Mouse (Mus musculus) spleen, adult 12 weeks (tissue): Measurements from ENCODE around the gene Oaf.

Experiments
- DNase-seq: peaks from one replicate; pipeline ENCODE4 v3.0.0; 2022; ENCODE audit warnings: low spot score

The Oaf gene

GRCm38 (mm10) chr9:43239712-43240593 is at the start of gene Oaf:
Gene Oaf, minus strand, starts transcription at chr9:43239911.
- DNase-seq = peak; percentile 54

GRCm38 (mm10) chr9:43286870-43287269 is 47.2 kb upstream of the Oaf start:
- DNase-seq = peak; percentile 15

- DNase-seq = no peak
Measured at GRCm38 (mm10) chr9:43285281-43285680, 45.6 kb upstream of the Oaf start.

- peak; percentile 64 for DNase-seq
Measured at GRCm38 (mm10) chr9:43284284-43284683, 44.6 kb upstream of the Oaf start.

GRCm38 (mm10) chr9:43273735-43274134 is 34.0 kb upstream of the Oaf start:
- DNase-seq = no peak

- no peak for DNase-seq
Measured at GRCm38 (mm10) chr9:43271761-43272518, 32.2 kb upstream of the Oaf start.

- no peak for DNase-seq
Measured at GRCm38 (mm10) chr9:43270723-43271252, 31.1 kb upstream of the Oaf start.

- DNase-seq = no peak
Measured at GRCm38 (mm10) chr9:43269166-43269565, 29.5 kb upstream of the Oaf start.

- peak; percentile 37 for DNase-seq
Measured at GRCm38 (mm10) chr9:43267357-43267756, 27.6 kb upstream of the Oaf start.

GRCm38 (mm10) chr9:43265194-43265593 is 25.5 kb upstream of the Oaf start:
- no peak for DNase-seq

GRCm38 (mm10) chr9:43263946-43264451 is 24.3 kb upstream of the Oaf start:
- DNase-seq = no peak

GRCm38 (mm10) chr9:43262811-43263550 is 23.3 kb upstream of the Oaf start:
- DNase-seq = no peak

- no peak for DNase-seq
Measured at GRCm38 (mm10) chr9:43262390-43262789, 22.7 kb upstream of the Oaf start.

GRCm38 (mm10) chr9:43261941-43262340 is 22.2 kb upstream of the Oaf start:
- no peak for DNase-seq

- no peak for DNase-seq
Measured at GRCm38 (mm10) chr9:43261124-43261907, 21.6 kb upstream of the Oaf start.

- DNase-seq = no peak
Measured at GRCm38 (mm10) chr9:43260661-43261060, 20.9 kb upstream of the Oaf start.

GRCm38 (mm10) chr9:43253271-43253681 is 13.6 kb upstream of the Oaf start:
- no peak for DNase-seq

- no peak for DNase-seq
Measured at GRCm38 (mm10) chr9:43252790-43253189, 13.1 kb upstream of the Oaf start.

GRCm38 (mm10) chr9:43251786-43252185 is 12.1 kb upstream of the Oaf start:
- no peak for DNase-seq

- no peak for DNase-seq
Measured at GRCm38 (mm10) chr9:43246738-43247180, 7.0 kb upstream of the Oaf start.
